Mouse (Mus musculus) spleen, embryonic (tissue): ENCODE data around the gene Dot1l.
"Not testable (repeated sequence)": the region's sequence is repeated elsewhere in the genome, so short reads cannot be mapped to it uniquely, and the experiment has no call there.

Experiments used
- CTCF ChIA-PET: fragments of 350-600 bp; sonication (Branson Sonifier 250); formaldehyde crosslinking; loops from one replicate; lab custom pipeline; 2022; lab: Charles Lee

The Dot1l gene

DNA sequence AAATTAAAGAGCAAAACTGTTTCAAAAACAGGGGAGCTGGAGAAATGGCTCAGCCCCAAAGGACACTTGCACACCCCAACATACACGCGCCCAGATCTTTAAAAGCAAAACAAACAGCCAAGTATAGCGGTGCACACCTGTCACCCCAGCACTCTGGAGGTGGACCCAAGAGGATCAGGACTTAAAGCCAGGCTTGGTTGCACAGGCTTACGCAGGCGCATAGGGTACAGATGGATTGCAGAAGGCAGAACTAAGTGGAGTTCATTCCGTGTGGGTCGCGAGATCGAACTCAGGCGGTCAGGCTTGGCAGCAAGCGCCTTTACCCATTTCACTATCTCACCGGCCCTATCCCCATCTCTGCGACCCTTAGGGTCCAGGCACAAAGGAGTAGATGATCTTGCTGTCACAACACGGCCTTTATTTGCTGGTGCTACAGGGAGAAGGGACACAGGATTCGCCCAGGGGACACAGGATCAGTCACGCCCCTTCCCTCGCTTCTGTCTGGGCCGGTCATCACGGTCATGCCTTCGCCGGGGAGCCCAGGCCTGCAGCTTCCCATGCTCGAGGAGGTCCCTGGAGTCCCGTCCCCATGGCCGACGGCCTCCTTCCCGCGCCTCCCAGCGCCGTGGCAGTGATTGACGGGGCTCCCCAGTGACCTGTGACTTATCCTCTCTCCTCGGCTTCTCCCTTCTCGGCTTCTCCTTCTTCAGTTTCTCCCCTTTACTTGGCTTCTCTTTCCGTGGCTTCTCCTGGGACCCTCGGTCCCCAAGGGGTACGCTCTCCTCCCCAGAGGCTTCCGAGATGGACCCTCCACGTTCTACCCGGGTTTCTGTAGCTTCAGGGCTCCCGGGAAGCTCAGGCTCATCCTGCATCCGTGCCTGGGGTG is 53.3 kb downstream of the Dot1l start:
- CTCF ChIA-PET = interaction anchor here (1.4 kb wide), 1 partner anchor 16 kb away, joined by 3 read pairs; no protein-coding TSS in a partner anchor

DNA sequence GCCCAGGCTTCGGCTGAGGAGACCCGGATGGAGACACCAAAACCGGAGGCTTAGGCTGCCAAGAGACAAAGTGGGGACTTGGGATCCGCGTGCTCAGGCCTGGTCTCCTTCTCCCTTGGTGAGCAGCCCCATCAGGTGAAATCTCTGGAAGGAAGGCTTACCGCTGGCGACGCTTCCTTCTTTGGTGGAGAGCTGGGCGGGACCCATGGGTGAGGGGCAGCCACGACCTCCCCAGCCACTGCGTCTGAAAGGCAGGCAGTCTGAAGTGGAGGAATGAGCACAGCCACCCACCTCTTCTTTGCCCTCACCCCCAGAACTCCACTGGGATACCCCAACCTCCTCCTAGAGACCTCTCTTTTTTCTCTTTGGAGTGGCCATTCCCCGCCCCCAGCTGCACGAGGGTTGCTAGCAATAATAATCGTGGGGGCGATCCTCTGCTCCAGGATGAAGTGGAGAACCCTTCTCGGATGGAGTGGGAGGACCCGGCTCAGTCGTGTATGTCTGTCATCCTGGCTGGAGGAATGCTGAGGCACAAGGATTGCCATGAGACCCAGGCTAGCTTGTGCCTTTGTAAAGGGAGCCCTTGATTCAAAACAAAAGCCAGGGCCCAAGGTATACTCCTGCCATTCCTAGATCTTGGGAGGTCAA is 54.1 kb downstream of the Dot1l start:
- CTCF ChIA-PET = interaction anchor here (0.6 to 0.7 kb wide), 2 partner anchors 359 to 458 kb away, joined by 3 read pairs; no protein-coding TSS in a partner anchor

DNA sequence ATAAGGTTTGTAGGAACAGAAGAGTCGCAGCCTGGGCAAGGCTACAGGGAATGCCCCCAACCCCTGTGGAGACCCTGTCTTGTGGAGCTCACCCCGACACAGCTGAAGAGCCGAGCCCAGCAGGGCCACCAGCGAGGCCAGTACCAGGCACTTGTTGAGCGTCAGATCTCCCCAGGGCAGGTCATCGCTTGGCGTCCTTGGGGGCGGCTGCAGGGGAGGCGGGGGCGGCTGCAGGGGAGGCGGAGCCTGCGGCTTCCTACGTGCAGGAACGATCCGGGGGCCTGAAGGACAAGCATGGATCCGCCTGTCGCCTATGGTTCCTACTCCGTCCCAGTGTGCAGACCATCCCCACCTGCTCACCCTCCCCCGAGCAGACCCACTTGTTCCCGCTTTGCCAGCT is 55.1 kb downstream of the Dot1l start:
- CTCF ChIA-PET = interaction anchor here (0.6 kb wide), 1 partner anchor 358 kb away, joined by 3 read pairs; no protein-coding TSS in a partner anchor

DNA sequence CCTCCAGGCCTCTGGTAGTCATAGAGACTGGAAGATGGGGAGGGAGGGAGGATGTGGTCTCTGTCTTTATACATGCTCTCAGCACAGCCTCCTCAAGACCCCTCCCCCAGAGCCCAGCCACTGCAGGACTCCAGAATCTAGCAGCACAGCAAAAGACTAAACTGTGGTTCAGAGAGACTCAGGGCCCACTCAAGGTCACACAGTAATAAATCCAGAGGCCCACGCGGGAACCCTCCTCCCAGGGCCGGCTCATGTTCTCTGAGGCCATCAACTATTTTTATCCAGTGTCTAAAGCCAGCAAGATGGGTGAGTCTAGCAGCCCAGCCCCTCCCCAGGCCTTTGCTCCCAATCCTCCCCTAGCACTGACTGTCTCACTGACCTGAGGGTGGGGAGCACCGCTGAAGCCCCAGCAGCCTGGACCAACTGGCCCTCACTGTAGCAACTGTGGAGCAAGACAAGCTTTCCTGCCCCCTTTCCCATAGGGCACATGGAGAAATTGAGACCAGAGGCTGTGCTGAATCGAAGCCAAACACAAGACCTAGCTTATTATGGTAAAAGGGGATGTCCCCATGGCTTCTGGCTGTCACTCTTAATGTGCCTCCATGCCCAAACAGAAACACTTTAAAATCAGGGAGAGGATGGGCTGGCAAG is 57.5 kb downstream of the Dot1l start:
- CTCF ChIA-PET = no interaction called here

DNA sequence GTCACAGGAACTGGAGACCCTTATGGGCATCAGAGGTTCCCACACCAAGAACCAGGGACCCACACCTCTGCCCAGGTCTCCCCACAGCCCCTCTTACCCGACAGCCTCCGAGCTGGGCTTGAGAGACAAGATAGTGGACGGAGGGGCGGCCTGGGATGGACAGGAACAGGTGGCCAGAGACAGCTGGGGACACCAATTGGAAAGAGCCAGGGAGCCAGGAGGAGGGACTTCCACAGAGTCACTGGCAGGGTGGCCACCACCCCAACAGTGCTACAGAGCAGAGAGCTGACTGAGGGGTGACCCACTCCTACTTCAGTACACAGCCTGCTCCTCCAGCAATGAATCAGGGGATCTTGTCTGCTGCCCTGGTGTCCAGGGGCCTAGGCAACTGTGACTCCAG is 58.4 kb downstream of the Dot1l start, which contains the start of gene Jsrp1:
Gene Jsrp1 (minus strand): TSS at position 133 of the 400 bp plus-strand sequence.
- CTCF ChIA-PET = interaction anchor here (0.6 kb wide), 1 partner anchor 475 kb away, joined by 3 read pairs; no protein-coding TSS in a partner anchor

DNA sequence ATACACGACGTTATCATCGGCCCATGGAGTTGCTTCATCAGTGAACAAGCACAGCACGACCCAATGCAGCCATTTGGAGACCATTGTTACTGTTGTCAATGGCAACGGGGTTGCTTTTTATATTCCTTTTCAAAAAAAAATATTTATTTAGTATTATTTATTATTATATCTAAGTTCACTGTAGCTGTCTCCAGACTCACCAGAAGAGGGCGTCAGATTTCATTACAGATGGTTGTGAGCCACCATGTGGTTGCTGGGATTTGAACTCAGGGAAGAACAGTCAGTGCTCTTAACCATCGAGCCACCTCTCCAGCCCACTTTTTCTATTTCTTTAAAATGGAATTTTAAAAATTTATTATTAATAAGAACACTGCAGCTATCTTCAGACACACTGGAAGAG is 59.8 kb downstream of the Dot1l start:
- CTCF ChIA-PET = interaction anchor here (0.6 kb wide), 2 partner anchors 47 to 1018 kb away, joined by 3 read pairs; no protein-coding TSS in a partner anchor

DNA sequence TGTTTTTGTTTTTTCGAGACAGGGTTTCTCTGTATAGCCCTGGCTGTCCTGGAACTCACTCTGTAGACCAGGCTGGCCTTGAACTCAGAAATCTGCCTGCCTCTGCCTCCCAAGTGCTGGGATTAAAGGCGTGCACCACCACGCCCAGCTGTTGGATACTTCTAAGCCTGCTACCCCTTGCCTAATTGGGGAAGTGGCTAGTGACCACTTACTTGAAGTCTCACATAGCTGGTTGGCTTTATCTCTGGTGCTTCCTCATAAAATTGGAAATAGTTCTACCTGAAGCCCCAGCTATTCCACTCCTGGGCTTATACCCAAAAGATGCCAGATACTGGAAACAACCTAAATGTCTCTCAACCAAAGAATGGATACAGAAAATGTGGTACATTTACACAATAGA is 61.3 kb downstream of the Dot1l start:
- CTCF ChIA-PET = interaction anchor here (0.7 kb wide), 1 partner anchor 244 kb away, joined by 5 read pairs; no protein-coding TSS in a partner anchor

DNA sequence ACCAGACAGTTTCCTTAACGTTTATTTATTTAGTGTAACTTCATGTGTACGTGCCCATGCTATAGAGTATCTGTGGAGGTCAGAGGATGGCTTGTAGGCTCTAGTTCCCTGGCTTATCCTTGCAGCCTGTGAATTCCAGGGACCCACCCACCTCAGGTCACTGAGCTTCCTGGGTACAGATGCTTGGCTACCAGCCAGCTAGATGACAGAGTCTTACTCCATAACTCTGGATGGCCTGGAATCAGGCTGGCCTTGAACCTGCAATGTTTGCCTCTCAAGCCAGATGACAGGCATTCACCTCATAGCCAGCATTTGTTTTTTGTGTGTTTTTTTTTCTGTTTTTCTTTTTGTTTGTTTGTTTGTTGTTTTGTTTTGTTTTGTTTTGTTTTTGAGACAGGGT is 62.2 kb downstream of the Dot1l start:
- CTCF ChIA-PET = interaction anchor here (0.6 kb wide), 1 partner anchor 250 kb away, joined by 4 read pairs; no protein-coding TSS in a partner anchor

DNA sequence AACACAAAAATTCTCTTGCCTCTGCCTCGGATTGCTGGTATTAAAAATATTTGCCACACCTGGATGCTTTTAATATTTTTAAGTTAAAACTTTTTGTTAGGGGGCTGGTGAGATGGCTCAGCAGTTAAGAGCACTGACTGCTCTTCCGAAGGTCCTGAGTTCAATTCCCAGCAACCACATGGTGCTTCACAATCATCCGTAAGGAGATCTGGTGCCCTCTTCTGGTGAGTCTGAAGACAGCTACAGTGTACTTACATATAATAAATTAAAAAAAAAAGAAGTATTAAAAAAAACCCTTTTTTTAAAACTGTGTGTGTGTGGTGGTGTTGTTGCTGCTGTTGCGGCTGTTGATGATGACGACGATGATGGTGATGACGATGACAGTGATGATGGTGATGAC is 62.9 kb downstream of the Dot1l start:
- CTCF ChIA-PET = not testable (repeated sequence)

DNA sequence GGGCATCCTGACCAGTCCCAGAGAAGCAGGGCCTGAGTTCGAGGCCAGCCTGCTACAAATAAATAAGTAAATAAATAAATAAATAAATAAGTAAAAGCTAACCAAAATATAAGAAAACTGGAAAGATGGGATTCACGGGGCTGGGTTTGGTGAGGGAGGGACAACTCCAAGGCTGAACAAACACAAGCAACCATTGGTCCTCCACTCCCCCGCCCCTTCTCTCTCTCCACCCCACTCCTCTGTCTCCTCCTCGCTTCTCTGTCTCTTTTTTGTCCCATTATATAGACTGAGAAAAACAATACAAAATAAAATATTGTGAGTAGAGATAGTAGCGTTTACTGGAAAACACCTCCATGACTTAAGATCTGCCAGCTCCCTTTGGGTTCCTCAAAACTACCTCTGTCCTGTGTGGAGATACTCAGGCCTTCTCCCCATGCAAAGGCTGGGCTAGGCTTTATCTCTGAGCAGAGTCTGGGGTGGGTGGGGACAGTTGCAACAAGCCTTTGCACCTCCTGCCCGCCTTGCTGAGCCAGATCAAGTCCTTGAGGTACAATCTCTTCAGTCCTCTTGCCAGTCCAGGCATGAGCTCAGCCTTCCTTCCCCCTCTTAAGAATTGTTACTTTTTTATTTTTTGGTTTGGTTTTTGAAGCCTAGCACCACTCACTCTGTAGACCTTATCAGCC is 63.7 kb downstream of the Dot1l start:
- CTCF ChIA-PET = no interaction called here

DNA sequence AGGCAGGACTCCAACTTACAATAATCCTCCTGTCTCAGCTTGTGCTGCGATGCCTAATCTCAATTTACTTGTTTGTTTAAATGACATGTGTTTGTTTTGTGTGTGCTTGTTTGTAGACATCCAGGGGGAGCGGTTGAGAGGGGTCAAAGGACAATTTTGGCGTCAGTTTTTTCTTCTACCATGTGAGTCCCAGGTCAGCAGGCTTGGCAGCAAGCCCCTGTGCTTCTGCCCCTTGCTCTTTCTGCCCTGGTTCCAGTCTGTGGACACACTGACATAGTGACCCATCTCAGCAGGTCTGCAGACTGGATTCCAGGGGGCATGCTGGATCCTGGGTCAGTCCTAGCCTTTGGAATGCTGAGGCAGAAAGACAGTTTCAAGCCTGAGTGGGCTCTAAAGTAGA is 64.4 kb downstream of the Dot1l start:
- CTCF ChIA-PET = no interaction called here

DNA sequence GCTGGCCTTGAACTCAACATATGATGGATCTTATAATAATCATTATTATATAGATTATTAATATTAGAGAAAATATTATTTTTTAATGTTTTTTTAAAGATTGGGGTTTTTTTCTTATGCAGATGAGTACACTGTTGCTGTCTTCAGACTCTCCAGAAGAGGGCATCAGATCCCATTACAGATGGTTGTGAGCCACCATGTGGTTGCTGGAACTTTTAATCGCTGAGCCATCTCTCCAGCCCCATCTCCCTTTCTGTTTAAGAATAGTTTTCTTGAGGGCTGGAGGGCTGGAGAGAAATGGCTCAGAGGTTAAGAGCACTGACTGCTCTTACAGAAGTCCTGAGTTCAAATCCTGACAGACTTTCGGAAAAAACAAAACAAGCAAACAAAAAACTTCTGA is 67.0 kb downstream of the Dot1l start:
- CTCF ChIA-PET = interaction anchor here (1.1 kb wide), 1 partner anchor 53 kb away, joined by 3 read pairs; no protein-coding TSS in a partner anchor

DNA sequence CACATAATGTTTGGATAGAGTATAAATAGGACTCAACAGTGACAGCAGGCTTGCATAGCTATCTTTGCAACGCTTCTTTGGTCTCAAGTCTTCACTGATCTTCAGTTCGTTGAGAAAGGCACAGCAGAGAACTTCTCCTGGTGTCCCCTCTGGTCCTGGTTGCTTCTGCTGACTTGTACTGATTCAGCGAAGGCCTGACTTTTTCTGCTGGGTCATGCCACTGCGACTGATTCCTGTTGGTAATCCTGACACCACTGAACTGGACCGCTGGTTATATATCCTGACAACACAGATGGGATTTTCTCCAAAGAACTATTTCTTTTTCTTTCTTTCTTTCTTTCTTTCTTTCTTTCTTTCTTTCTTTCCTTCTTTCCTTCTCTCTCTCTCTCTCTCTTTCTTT is 67.5 kb downstream of the Dot1l start:
- CTCF ChIA-PET = interaction anchor here (0.7 kb wide), 2 partner anchors 158 to 192 kb away, joined by 3 to 5 read pairs; no protein-coding TSS in a partner anchor

DNA sequence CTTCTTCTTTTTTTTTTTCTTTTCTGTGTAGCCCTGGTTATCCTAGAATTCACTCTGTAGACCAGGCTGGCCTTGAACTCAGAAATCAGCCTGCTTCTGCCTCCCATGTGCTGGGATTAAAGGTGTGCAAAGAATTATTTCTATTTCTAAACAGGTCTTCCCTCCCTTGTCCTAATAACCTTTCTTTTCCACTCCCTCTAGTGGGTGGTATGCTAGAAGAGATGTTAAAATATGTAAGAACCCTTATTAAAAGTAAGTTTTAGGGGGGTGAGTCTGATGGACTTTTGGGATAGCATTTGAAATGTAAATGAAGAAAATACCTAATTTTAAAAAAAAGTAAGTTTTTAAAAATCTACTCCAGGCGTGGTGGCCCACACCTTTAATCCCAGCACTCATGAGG is 68.3 kb downstream of the Dot1l start:
- CTCF ChIA-PET = interaction anchor here (0.7 kb wide), 2 partner anchors 159 to 191 kb away, joined by 3 to 5 read pairs; no protein-coding TSS in a partner anchor

DNA sequence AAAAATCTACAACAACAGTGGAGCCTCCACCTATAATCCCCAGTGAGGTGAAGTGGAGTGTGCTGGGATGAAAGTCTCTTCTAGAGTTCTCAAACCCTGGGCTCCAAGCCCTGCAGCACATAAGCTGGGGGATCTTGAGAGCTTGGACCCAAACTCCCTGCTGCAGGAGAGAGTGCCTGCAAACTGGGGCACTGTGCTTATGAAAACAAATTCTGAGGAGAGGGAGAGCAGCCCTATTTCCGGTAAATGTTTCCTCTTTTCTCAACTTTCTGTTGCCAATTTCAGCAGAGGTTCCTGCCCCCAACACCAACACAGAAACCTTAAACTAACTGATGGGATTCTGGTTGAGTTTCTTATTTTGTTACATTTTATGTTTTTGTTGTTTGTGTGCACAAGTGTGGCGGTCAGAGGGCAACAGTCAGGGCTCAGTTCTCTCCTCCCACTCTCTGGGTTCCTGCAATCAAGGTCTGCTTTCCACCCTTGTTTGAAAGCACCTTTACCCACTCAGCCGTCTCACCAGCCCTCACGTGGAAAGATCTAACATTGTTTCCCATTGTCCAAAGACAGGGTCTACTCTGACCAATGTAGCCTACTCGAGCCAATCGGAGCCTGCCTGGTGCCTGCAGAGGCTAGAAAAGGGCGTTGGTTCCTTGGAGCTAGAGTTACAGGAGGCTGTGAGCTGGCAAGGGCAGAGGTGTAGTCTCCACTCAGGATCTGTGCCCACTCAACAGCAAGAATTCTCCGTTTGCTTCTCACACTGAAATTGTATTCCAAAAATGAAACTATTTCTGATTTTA is 69.0 kb downstream of the Dot1l start:
- CTCF ChIA-PET = no interaction called here

DNA sequence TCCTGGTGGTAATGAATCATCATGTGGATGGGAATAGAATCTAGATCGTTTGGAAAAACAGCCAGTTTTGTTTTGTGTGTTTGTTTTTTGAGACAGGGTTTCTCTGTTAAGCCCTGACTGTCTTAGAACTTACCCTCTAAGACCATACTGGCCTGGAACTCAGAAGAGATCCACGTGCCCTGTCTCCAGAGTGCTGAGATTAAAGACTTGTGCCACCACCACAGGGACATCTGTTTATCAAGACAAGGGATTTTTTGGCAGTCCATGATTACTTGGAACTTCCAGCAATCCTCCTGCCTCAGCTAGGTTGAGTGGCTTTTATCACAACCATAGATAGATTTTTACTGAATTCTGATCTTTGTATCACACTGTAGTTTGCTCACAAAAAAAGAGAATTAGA is 69.8 kb downstream of the Dot1l start:
- CTCF ChIA-PET = no interaction called here

DNA sequence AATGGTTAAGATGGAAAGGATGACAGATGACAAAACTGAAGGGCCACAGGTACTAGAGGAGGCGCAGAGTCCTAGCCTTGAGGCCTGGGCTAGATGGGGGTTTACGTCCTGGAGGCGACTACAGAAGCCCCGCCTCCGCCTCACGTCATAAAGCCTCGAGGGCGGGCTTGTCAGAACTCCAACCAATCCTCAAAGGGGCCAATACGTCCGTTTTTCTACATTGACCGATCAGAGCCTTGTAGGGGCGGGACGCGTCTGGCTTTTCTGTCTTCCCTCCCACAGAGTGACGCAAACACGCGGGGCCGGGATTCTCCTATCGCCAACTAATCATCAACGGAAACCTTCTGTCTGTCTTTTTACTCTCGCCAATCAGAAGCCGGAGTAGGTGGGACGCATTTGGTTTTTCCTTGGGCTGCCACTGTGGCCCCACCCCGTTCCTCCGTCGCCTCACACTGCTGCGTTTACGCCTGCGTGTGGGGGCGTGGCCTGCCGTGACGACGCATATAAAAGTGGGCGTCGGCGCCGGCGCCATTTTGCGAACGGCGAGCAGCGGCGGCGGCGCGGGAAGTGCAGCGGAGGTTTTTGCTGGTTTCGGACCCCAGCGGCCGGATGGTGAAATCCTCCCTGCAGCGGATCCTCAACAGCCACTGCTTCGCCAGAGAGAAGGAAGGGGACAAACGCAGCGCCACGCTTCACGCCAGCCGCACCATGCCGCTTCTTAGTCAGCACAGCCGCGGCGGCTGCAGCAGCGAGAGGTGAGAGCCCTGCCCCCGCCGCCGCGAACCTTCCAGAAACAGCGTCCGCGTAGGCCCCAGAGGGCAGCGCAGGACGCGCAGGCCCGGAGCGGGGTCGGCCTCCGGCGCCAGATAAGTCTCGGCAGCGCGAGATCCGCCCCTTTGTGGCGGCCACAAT is 71.4 kb downstream of the Dot1l start, which contains the start of gene Oaz1:
Gene Oaz1 (plus strand): TSS at position 506 of the 912 bp plus-strand sequence.
- CTCF ChIA-PET = interaction anchor here (1.0 kb wide), 1 partner anchor 66 kb away, joined by 7 read pairs; no protein-coding TSS in a partner anchor

DNA sequence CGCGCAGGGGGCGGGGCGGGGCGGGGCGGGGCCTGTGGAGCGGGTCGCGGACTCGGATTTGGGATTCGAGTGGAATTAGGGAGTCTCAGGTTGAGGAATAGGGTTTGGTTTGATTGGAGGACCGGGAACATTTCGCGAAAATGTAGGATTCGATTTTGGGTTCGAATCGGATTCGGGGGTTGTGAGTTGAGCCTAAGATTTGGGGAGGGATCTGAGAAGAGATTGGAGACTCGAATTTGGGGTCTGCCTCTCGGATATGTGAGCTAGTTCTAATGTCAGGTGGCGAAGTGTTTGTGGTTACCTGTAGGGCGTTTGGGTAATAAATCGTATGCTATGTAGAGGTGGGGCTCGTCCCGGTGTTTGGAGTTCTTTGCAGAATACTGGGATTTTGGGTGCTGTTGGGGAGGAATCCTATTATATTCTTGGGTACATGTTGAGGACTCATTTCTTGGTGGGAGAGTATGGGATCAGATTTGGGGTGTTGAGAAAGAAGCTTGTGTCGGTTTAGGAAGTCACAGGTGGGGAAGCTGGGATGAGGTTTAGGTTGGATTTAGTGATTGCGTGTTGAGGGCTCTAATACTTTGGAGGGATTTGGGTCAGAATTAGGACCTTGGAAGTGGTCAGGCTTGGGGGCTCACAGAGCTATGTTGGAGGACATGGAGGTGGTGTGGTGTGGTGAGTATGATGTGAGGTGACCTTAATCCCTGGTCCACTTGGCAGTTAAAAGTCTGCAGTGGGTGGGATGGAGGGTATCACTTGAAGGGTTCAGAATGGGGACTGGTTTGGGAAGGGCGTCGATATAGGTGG is 72.3 kb downstream of the Dot1l start:
- CTCF ChIA-PET = interaction anchor here (1.0 kb wide), 1 partner anchor 67 kb away, joined by 7 read pairs; no protein-coding TSS in a partner anchor
